Mouse (Mus musculus) embryonic facial prominence, embryonic 14.5 days (tissue): ENCODE data around the gene Stx8. TPM values are rescaled to one million over a fixed set of nuclear protein-coding genes. Genes with fewer than 3 reads are reported as not detected.

ENCODE experiments used
- ATAC-seq: fragments of 200-750 bp; cut with Nextera tagmentation; 2 replicates; pipeline ENCODE4 v1.8.0; 2017; ENCODE audit warnings: low read depth, moderate number of reproducible peaks, moderate TSS enrichment
- DNase-seq: peaks from one replicate; pipeline ENCODE4 v3.0.0-alpha.2; 2015; ENCODE audit warnings: low spot score
- H3K27ac ChIP-seq: fragments of 300-500 bp; sonication (generic); replicated peaks from 2 replicates; pipeline ENCODE4 v1.5.1; 2014; ENCODE audit warnings: low read depth, mild to moderate bottlenecking, low read length, moderate library complexity
- H3K27me3 ChIP-seq: fragments of 300-500 bp; sonication (generic); replicated peaks from 2 replicates; pipeline ENCODE4 v1.6.1; 2014; ENCODE audit warnings: low read length; ENCODE audit not compliant: control insufficient read depth, insufficient read depth
- H3K36me3 ChIP-seq: fragments of 300-500 bp; sonication (generic); 2 replicates; pipeline ENCODE4 v1.6.1; 2014; ENCODE audit warnings: low read length, mixed read lengths; ENCODE audit not compliant: control insufficient read depth, insufficient read depth
- H3K4me1 ChIP-seq: fragments of 300-500 bp; sonication (generic); 2 replicates; pipeline ENCODE4 v1.6.1; 2014; ENCODE audit warnings: antibody characterized with exemption, low read length; ENCODE audit not compliant: control insufficient read depth, insufficient read depth
- H3K4me2 ChIP-seq: fragments of 300-500 bp; sonication (generic); 2 replicates; pipeline ENCODE4 v1.6.1; 2014; ENCODE audit warnings: low read depth, mild to moderate bottlenecking, low read length, moderate library complexity, mixed read lengths
- H3K4me3 ChIP-seq: fragments of 300-500 bp; sonication (generic); 2 replicates; pipeline ENCODE4 v1.5.1; 2014; ENCODE audit warnings: low read depth, mild to moderate bottlenecking, low read length
- H3K9ac ChIP-seq: fragments of 300-500 bp; sonication (generic); 2 replicates; pipeline ENCODE4 v1.6.1; 2014; ENCODE audit warnings: low read depth, mild to moderate bottlenecking, low read length, moderate library complexity, mixed read lengths
- H3K9me3 ChIP-seq: fragments of 300-500 bp; sonication (generic); 2 replicates; pipeline ENCODE4 v1.6.1; 2016; ENCODE audit warnings: low read length; ENCODE audit not compliant: control insufficient read depth
- WGBS: fragments of 180-500 bp; shearing (Covaris S2); extraction: QIAGEN DNeasy Blood & Tissue Kit; methylation state at CpG from one replicate; pipeline ENCODE4 v1.1.7; 2014; 5-methylcytosine and 5-hydroxymethylcytosine counted together
- microRNA-seq: library from miRNA; unstranded; fragments of <30 nt; microRNA quantifications from one replicate; pipeline ENCODE4, GENCODE M21; 2016; ENCODE audit warnings: borderline number of aligned reads
- polyA plus RNA-seq: library from polyadenylated mRNA; unstranded; fragments of >200 nt; fragmentation: Nextera tagmentation; extraction: Ambion mirVana; gene quantifications from 2 replicates; pipeline ENCODE4 v1.2.1, GENCODE M21; 2014

The Stx8 gene
- polyA plus RNA-seq, 1 experiment from 2014 or later = 58.9 TPM

GRCm38 (mm10) chr11:68239756-68240155, 273.8 kb downstream of the Stx8 start:
- no peak overlapping the region for H3K4me3 ChIP-seq
- no peak overlapping the region for H3K4me2 ChIP-seq
- H3K9me3 ChIP-seq = peaks cover 4% of the 10 kb centered on the region; the same call in 1 of the 2 replicates
- H3K27me3 ChIP-seq = no peaks in the 10 kb centered on the region
- no peak overlapping the region for H3K9ac ChIP-seq
- no peaks in the 10 kb centered on the region for H3K4me1 ChIP-seq
- H3K36me3 ChIP-seq = no peaks in the 10 kb centered on the region
- WGBS = 33% methylated on average over 5 of the region's 5 CpGs
- no peak for DNase-seq
- ATAC-seq = no peak
- H3K27ac ChIP-seq = no peak overlapping the region

GRCm38 (mm10) chr11:68244254-68244991, 278.4 kb downstream of the Stx8 start:
- 65% methylated on average over 16 of the region's 16 CpGs for WGBS
- ATAC-seq (peak; percentile 78; the same call in 1 of the 2 replicates), DNase-seq (peak; percentile 73)
- H3K27me3 ChIP-seq = no peaks in the 10 kb centered on the region
- H3K4me2 ChIP-seq = no peak overlapping the region; the same call in 1 of the 2 replicates
- no peak overlapping the region for H3K9ac ChIP-seq
- no peaks in the 10 kb centered on the region for H3K36me3 ChIP-seq
- peak overlapping the region; percentile 25; the same call in 1 of the 2 replicates for H3K27ac ChIP-seq
- no peak overlapping the region for H3K4me3 ChIP-seq
- H3K4me1 ChIP-seq = no peaks in the 10 kb centered on the region
- peaks cover 4% of the 10 kb centered on the region; the same call in 1 of the 2 replicates for H3K9me3 ChIP-seq

- Histone ChIP-seq H3K27me3 (no peaks in the 10 kb centered on the region), H3K4me3 (no peak overlapping the region), H3K4me1 (no peaks in the 10 kb centered on the region), H3K36me3 (no peaks in the 10 kb centered on the region), H3K27ac (no peak overlapping the region), H3K9ac (no peak overlapping the region), H3K9me3 (peaks cover 4% of the 10 kb centered on the region; the same call in 1 of the 2 replicates), H3K4me2 (no peak overlapping the region)
- ATAC-seq = no peak
- DNase-seq = no peak
- WGBS = 63% methylated on average over 5 of the region's 5 CpGs
Measured at GRCm38 (mm10) chr11:68244992-68245261, 278.9 kb downstream of the Stx8 start.

- Histone ChIP-seq H3K4me1 (no peaks in the 10 kb centered on the region; the same call in 1 of the 2 replicates), H3K9me3 (peaks cover 4% of the 10 kb centered on the region; the same call in 1 of the 2 replicates), H3K27ac (no peak overlapping the region), H3K36me3 (no peaks in the 10 kb centered on the region), H3K9ac (no peak overlapping the region), H3K27me3 (no peaks in the 10 kb centered on the region), H3K4me3 (no peak overlapping the region), H3K4me2 (no peak overlapping the region)
- WGBS = 38% methylated on average over 6 of the region's 6 CpGs
- DNase-seq (no peak), ATAC-seq (no peak)
Measured at GRCm38 (mm10) chr11:68247897-68248296, 281.9 kb downstream of the Stx8 start.

GRCm38 (mm10) chr11:68250106-68250505, 284.1 kb downstream of the Stx8 start:
- no peak overlapping the region for H3K9ac ChIP-seq
- no peak overlapping the region for H3K4me3 ChIP-seq
- no peaks in the 10 kb centered on the region for H3K9me3 ChIP-seq
- H3K27me3 ChIP-seq = no peaks in the 10 kb centered on the region
- 0 out of 2 replicates have a peak overlapping the region, but pooled peaks have one; percentile 33 for H3K27ac ChIP-seq
- no peaks in the 10 kb centered on the region; the same call in 1 of the 2 replicates for H3K4me1 ChIP-seq
- DNase-seq (peak; percentile 40), ATAC-seq (peak; percentile 26; the same call in 1 of the 2 replicates)
- H3K4me2 ChIP-seq = no peak overlapping the region
- no peaks in the 10 kb centered on the region for H3K36me3 ChIP-seq
- WGBS = 60% methylated on average over 6 of the region's 6 CpGs

GRCm38 (mm10) chr11:68253531-68253930, 287.5 kb downstream of the Stx8 start:
- 86% methylated on average over 7 of the region's 7 CpGs for WGBS
- H3K4me2 ChIP-seq = no peak overlapping the region

More at GRCm38 (mm10) chr11:68253531-68253930, 287.5 kb downstream of the Stx8 start:
- Histone ChIP-seq H3K4me1 (no peaks in the 10 kb centered on the region; the same call in 1 of the 2 replicates), H3K36me3 (no peaks in the 10 kb centered on the region), H3K27me3 (no peaks in the 10 kb centered on the region), H3K4me3 (no peak overlapping the region), H3K27ac (no peak overlapping the region), H3K9ac (no peak overlapping the region), H3K9me3 (no peaks in the 10 kb centered on the region)
- ATAC-seq = no peak
- DNase-seq = no peak

Small RNA genes lying within 50 kb of the gene (microRNA-seq; reads per million reads assigned to microRNA genes)
- gene Mir6406 = not detected

Other genes starting within 250 kb of the Stx8 start
- not detected in 2 replicates for gene Glp2r, start 195.0 kb upstream of the Stx8 start, polyA plus RNA-seq
- gene Gsg1l2, start 191.6 kb upstream of the Stx8 start, polyA plus RNA-seq = not detected in 2 replicates
- 16.2 and 23.0 TPM in 2 replicates for gene Dhrs7c, start 168.0 kb upstream of the Stx8 start, polyA plus RNA-seq
- 2.3 and 2.4 TPM in 2 replicates for gene Usp43, start 44.0 kb upstream of the Stx8 start, polyA plus RNA-seq
- gene Cfap52, start 542 bp upstream of the Stx8 start, polyA plus RNA-seq = 2.9 and 7.2 TPM in 2 replicates